Mouse (Mus musculus): ENCODE measurements around the gene Elmo1.

- TF ChIP-seq POLR2A (IDR thresholded peaks at IDR 0.05; ENCODE audit: control insufficient read depth, extremely low read depth, insufficient read depth, low read length, poor library complexity) (no peak), CTCF (IDR thresholded peaks at IDR 0.05; ENCODE audit: borderline replicate concordance, control insufficient read depth, extremely low read depth, insufficient read depth, low read length, poor library complexity) (no peak)
Measured at GRCm38 (mm10) chr13:20041169-20041830, 49.1 kb upstream of the Elmo1 start.

Measured in thymus, adult 2 months (tissue).